Mouse (Mus musculus) kidney, adult 9 months (tissue): ENCODE measurements around the gene Lrch4.
"Not testable (repeated sequence)": the region's sequence is repeated elsewhere in the genome, so short reads cannot be mapped to it uniquely, and the experiment has no call there.

Experiments used
- DNase-seq: peaks from one replicate; pipeline ENCODE4 v3.0.0; 2022

The Lrch4 gene

DNA sequence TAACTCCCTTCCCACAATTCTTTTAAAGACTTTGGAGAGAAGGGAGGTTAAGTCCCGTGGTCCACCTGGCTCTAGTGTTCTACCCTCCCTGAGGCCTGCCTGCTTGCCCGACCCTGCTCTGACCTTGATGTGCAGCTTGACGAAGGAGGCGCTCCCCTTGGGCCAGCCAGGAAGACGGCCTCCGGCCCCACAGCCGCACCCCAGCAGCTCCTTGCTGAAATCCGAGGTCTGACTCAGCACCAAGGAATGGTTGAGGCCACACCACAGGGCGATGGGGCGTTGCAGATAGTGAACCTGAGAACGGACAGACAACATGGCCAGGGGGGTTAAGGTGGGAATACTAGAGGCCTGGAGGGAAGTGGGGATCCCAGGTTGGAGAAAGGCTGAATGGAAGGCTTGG is 15.4 kb upstream of the Lrch4 start, which contains the start of gene Pcolce:
Gene Pcolce (minus strand): TSS at position 235 of the 400 bp plus-strand sequence.
- DNase-seq, result no peak

DNA sequence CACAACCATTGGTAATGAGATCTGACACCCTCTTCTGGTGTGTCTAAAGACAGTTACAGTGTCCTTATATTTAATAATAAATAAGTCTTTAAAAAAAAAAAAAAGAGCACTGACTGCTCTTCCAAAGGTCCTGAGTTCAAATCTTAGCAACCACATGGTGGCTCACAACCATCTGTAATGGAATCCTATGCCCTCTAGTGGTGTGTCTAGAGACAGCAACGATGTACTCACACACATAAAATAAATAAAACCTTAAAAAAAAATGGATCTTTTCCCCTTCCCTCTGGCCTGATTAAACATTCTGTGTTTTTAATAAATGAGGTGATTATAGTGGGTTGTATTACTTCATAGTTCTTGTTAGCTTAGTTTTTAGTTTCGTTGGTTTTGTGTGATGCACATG is 14.0 kb upstream of the Lrch4 start:
- not testable (repeated sequence) for DNase-seq

DNA sequence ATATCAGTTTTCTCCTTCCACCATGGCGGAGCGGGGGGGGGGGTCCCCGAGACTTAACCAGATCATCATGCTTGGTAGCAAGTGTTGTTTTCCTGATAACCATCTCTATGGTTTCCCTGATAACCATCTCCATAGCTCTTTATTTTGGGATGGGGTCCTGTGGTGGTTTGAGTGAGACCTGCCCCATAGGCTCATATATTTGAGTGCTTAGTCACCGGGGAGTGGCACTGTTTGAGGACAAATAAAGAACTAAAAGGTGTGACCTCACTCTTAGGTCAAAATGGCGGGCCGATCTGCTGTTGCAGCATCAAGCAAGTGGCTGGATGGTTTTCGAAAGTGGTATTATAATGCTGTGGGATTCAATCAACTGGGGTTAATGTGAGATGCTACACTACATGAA is 13.6 kb upstream of the Lrch4 start:
- DNase-seq, result no peak

DNA sequence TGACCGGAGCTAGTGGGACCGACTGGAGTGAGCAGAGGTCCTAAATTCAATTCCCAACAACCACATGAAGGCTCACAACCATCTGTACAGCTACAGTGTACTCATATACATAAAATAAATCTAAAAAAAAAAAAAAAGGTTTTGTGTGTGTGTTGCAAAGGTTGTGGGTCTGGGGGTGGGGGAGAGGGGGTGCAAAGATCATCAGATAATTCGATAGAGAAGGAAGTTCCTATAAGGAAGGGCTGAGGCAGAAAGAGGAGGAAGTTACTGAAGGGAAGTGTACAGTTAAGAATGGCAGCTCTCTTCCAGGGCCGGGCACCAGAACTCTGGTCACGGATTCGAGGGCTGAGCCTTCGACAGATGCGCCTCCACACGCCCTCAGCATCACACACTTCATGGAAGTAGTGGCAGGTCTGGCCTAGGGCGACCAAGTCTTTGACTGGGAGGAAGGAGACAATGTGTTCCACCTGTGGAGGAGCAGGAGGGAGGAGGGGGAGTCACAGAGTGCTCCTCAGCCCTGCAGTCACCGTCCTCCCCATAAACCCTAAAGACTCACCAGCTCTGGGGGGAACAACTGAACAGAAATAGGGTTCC is 4.9 kb upstream of the Lrch4 start:
- DNase-seq, result no peak

DNA sequence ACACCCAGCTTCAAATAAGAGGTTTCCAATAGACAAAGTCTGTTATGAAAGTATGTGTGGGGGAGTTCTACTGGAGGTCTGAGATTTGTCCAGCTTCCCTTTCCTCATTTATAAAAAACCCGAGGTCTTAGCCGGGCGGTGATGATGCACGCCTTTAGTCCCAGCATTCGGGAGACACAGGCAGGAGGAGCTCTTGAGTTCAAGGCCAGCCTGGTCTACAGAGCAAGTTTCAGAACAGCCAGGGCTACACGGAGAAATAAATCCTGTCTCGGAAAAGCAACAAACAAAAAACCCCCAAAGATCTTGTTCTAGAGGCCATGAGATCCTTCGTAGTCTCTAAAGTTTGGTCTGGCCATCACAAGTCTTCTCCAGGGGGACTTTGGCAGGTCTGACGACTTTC is 930 bp upstream of the Lrch4 start:
- DNase-seq, result peak; percentile 53

DNA sequence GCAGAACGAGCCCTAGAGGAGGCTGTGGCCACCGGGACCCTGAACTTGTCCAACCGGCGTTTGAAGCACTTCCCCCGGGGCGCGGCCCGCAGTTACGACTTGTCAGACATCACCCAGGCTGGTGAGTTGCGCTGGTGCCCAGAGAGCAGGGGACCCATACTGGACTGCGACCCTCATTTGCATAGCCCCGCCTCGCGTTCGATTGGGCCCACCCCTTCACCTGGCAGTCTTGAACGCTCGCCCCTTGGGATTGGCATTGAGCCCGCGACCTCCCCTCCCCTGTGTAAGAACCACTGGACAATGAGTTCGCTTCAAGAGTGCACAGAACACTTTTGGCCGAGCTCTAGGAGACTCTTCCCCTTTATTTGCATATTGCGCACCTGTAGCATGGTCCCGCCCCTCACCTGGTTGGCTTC is 393 bp downstream of the Lrch4 start:
- peak; percentile 86 for DNase-seq

DNA sequence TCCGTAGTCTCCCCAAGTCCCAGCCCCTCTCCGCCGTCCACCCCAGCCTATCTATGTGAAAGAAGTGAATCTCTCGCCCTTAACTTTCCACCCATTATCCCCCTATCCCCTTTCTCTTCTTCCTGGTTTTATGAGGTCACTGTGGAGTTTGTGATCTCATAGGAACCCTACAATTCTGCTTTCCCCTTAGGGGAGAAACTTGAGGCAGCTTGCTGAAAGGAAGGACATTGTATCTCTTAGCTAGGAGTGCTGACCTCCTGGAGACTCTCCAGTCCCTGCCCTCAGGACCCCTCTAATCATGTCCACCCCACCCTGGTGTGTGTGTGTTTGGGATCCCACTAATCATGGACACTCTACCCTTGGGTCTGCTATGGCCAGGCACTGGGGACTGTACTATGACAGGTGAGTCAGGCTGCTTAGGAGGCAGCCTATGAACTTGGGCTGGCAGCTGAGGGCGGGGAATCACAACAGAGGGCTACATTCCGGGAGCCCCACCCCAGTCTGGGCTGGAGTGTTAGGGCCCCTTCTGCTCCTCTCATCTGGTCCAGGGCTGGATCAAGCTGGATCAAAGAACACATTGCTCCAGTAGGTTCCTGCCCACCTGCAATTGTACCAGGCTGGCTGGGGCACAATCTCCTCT is 1.1 kb downstream of the Lrch4 start:
- DNase-seq, result peak; percentile 78

DNA sequence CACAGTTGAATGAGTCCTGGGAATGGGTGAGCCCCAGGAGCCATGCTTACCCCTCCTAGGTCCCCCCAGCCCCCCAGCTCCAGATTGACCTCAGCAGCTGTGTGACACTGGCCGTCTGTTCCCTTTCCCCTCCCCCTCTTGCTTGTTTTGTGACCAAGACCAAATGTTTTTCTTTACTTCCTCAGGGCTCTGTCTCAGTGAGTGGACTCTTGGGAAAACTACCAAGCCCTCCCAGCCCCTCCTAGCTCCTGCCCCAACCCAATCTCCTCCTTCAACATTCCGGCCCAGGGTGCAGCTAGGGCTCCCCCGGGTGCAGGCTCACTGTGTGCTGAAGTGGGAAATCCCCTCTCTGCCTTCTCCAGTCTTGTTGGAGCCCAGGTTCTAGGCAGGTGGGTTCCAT is 1.7 kb downstream of the Lrch4 start:
- peak; percentile 70 for DNase-seq

DNA sequence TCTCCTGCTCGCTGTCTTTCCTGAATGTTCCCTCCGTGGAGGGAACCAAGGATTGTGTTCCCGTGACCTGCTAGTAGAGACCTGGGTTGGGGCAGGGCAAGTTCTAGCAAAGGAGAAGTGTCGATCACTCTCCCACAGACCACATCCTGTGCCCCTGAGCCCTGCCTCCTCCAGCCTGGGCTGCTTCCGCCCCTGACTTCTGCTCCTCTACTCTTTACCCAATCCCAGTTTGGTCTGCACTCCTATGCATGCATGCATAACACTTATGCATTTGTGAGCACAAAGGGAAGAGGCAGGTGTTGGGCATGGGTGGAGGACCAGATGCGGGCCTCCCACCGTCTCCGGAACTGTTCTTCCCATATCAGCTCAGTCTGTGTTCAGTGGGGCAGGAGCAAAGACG is 2.2 kb downstream of the Lrch4 start:
- no peak for DNase-seq

DNA sequence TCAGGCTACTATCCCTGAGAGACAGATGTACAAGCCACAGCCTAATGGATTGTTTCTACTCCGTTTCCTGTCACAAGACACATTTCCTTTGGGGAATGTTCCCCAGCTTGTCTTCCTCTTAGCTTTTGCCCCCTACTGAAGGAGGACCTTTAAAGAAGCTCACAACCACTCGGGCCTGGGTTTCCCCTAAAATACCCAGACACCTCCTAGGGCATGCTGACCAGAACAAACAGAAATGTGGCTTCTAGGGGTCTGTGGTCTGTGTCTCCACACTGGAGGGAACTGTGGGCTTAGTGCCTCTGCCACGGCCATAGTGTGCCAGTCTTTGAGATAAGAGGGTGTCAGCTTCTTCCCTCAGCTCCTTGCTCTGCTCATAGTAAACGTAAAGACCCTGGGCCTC is 2.7 kb downstream of the Lrch4 start:
- DNase-seq, result no peak

DNA sequence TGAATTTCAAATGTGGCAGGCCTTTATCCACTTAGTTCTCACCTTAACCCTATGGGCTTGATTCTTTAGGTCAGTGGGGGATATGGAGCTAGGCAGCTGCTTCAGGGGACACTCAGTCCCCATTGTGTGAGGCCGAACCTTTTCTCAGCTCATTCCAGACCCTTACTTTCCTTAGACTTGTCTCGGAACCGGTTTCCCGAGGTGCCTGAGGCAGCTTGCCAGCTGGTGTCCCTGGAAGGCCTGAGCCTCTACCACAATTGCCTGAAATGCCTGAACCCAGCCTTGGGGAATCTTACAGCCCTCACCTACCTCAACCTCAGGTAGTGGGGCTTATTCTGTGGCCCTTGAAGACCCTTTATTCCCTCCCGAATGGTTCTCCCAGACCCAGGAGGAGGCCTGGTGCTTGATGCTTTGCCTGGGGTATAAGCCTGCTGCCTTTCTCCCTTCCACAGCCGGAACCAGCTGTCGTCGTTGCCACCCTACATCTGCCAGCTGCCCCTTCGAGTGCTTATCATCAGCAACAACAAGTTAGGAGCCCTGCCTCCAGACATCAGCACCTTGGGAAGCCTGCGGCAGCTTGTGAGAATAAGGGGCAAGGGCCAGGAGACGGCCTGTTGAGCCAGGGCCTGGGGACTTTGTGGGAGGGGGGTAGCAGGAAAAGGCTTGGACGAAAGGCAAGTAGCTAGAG is 4.6 kb downstream of the Lrch4 start:
- no peak for DNase-seq

DNA sequence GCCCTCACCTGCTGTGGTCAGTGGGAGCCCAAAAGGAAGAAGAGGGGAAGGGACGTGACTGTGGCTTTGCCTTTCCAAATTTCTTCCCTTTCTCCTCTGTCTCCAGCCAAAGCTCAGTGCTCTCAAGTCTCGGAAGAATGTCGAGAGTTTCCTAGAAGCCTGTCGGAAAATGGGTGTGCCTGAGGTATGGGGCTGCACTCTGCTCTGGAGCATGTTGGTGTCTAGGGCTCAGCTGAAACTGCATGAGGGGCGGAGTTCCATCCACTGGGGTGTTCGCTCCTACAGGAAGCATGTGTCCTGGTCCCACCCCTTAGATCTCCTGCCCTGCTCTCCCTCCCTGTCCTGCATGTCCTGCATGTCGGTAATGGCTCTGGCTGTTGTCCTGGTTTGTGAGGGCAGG is 10.6 kb downstream of the Lrch4 start:
- DNase-seq, result no peak

DNA sequence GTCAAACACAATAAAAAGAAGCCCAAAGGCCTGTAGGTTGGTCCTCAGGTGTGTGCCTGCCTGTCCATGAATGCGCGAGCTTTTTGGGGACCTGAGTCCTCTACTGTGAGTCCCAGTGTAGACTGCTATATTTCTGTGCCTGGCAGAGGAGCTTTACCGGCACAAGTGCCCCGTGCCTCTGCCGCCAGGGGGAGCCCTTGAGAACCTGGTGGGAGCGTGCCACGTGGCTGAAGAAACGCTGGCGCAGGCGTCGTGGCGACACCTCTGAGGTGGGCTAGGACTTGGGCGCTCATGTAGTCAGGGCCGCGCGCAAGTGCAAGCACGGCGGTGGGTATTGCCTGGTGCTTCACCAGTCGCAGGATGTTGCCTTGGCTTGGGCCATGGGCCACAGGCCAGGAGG is 12.1 kb downstream of the Lrch4 start, which contains the start of gene Sap25:
Gene Sap25 (plus strand): TSS at position 281 of the 400 bp plus-strand sequence.
- peak; percentile 47 for DNase-seq

DNA sequence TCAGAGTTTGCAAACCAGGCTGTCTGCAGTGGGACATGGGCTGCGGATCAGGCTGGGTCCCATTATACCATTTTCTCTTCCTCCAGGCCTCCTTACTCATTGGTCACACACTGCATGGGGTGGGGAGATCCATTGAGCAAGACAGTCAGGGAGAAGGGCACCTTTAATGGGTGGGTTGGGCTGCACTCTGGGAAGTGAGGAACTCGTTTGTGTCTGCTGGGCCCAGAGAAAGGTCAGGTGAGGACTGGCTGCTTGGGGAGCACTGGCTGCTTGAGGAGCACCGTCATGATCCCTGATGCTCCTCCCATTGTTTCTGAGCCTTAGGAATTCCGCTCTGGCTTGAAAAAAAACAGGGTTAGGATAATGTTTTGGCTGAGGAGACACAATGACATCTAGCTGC is 14.0 kb downstream of the Lrch4 start:
- no peak for DNase-seq

DNA sequence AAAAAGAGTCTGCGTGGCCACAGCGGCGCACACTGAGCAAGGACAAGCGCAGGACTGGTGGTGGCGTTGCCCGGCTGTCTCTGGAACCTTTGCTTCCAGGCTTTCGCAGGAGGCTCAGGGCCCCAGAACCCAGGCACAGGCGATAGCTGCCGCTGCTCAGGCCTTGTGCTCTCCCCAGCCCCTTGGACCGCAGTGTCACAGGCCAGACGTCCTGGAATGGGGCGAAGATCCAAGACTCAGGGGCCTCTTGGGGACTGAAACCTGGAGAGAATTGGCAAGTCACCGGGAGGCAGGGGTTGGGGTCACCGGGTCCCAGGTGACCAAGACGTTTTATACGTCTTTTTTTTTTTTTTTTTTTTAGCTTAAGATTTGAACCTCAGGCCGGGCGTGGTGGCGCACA is 15.6 kb downstream of the Lrch4 start:
- DNase-seq, result no peak

DNA sequence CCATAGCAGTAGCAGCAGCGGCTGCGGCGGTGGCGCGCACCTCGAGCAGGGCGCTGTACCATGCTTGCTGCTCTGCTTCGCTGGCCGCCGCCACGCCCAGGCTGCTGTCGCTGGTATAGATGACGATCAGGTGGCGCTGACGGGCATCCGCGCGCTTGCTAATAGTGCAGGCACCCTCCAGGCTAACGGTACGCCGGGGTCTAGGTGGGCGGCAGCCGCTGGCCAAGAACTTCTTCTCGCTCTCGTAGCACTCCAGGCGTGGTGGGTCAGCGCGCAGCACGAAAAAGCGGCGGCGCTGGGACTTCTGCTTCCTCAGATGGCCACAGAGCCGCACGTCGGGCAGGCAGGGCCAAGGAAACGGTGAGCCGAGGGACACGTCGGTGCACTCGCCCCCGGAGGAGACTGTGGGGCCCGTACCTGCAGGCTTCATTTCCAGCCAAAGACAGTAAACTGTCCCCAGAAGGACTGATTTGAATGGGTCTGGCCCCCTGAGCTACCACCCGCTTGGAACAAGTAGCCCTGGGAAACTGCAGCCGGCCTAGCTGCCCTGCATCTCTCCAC is 16.2 kb downstream of the Lrch4 start:
- no peak for DNase-seq

DNA sequence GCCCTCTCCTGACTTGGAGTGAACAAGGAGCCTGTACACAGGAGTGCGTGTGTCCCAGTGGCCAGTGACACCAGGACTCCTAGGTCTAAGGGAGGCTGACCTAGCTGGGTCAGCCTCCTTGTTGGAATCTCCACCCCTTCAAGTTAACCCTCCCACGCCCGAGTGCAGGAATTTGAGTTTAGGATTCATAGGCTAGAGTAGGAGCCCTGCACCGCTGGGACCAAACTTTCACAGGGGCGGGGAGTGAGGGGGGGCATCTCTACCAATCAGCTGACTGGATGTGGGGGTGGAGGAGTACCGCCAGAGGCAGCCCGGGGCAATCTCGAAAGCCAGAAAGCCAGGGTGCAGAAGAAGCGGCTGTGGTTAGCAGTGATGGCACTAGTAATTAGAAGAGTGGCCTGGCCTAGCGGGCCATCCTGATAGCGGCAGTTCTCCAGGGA is 16.8 kb downstream of the Lrch4 start, which contains the start of gene Irs3:
Gene Irs3 (minus strand): TSS at position 63 of the 440 bp plus-strand sequence.
- peak; percentile 45 for DNase-seq

DNA sequence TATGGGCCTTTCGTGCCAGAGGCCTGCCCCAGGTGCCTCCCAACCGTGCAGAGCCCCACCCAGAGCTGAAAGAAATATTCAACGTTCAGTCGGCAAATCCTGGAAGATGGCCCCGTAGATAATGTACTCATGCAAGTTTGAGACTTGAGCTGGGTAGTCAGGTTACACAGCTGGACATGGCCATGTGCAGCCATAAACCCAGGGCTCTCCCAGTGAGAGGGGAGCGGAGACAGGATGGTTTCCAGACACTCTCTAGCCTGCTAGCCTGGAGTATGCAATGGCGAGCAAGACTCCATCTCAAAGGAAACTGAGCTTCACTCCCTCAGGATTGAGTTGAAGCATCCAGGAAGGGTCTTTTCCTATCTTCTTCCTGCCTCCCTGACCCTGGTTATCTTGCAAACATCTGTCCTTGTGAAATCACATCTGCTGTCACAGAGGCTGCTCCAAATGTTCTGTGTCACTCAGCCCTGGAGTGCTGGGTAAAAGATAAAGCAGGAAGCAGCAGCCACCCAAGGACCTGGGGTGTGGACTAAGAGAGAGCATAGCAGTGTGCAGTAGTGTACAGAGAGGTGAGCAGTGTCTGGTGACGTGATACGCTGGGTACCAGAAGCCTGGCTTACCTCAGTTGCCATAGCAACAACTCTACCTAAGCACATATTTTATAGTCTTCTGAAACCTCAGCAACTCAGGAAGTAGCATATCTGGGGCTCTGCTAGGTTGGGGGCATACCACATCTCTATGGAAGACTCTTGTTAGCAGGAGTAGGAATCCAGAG is 19.1 kb downstream of the Lrch4 start:
- DNase-seq, result no peak

DNA sequence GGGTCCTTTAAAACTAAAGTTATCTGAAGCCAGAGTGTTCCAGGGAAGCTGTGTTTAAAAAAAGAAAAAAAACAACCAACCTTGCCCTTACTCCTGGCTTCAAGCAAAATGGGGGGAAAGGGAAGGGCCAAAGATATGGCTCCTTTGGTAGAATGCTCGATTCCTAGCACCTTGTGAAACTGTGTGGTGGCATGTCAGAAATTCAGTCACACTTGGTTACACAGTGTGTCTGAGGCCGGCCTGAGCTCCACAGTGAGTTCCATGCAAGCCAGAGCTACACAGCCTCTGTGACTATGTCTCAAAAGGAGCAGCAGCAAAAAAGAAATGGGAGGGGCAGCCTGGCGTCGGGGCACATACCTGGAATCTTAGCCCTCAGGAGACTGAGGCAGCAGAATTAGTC is 20.3 kb downstream of the Lrch4 start:
- DNase-seq, result no peak

DNA sequence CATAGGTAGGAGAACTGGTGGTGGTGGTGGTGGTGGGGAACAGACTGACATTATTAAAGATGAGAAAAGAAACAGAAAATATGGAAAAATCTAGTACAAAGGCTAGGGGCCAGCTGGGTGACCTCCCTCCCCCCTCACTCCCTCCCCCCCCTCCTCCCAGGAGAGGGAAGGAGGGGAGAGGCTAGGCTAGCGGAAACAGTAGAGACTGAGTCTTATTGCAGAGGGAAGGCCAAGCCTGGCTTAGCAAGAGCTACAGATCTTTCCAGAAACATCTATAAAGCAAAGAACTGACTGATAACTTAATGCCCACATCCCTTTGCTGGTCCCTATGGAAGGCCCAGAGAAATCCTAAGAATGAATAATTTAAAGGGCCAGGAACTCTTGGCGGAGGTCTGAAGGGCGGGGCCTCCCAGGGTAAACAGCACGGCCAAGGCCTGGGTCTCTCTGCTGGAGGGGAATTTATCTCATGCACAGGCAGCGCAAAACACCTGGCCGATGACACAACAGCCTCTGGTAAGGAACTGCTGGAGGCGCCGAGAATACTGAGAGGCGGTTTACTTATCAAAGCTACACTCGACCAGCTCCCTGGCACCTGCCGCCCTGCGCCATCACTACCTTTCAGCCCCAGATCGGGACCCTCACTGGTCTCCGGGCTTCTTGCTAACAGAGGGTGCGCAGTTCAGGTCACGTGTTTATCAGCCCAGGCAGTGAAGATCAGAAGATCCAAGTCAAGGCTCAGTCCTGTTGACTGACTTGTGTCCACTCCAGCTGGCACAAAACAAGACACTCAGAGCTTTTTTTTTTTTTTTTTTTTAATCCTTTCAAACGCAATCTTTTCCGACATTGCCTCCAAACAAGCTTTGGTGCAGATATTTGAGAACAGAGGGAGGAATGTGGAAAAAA is 21.0 kb downstream of the Lrch4 start:
- DNase-seq, result no peak

DNA sequence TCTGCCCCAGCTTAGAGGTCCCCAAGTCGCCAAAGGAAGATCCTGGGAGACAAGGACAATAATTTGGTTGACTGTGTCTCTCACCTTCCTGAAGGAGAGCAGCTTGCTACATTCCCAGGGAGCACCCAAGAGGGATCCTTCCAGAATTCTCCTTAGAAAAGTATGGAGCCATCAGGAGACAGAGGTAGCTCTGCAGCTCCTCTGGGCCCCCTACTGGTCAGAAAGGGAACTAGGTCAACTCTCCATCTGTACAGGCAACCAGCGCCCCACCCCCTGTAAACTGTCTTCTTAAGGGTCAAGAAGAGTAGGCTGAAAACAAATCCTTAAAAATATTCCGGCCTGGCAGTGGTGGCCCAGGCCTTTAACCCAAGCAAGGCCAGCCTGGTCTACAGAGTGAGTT is 23.6 kb downstream of the Lrch4 start:
- peak; percentile 72 for DNase-seq

DNA sequence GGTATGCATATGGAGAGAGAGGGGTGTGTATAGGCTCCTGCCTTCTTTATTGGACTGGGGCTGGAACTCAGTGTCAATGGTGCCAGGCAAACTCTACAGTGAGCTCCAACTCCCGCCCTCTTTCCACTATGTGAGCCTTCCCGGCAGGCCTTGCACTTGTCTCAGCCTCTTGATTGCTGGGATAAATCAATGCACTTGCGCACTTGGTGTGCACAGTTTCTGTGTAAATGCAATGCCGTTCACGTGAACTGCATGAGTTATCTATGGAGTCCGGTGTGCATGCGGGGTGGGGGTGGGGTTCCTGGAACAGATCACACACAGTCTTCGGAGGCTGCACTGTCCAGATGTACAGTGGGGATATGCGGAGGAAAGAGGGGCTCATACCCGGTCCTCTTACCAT is 24.4 kb downstream of the Lrch4 start:
- DNase-seq, result no peak
